Mouse (Mus musculus): ENCODE results near the gene Tyms. TPM values are rescaled to one million over a fixed set of nuclear protein-coding genes. Genes with fewer than 3 reads are reported as not detected.

Gene Tyms
- total RNA-seq (2022) = 1 to 10 TPM; 2.1 to 4.6 (median 2.9) TPM

DNA sequence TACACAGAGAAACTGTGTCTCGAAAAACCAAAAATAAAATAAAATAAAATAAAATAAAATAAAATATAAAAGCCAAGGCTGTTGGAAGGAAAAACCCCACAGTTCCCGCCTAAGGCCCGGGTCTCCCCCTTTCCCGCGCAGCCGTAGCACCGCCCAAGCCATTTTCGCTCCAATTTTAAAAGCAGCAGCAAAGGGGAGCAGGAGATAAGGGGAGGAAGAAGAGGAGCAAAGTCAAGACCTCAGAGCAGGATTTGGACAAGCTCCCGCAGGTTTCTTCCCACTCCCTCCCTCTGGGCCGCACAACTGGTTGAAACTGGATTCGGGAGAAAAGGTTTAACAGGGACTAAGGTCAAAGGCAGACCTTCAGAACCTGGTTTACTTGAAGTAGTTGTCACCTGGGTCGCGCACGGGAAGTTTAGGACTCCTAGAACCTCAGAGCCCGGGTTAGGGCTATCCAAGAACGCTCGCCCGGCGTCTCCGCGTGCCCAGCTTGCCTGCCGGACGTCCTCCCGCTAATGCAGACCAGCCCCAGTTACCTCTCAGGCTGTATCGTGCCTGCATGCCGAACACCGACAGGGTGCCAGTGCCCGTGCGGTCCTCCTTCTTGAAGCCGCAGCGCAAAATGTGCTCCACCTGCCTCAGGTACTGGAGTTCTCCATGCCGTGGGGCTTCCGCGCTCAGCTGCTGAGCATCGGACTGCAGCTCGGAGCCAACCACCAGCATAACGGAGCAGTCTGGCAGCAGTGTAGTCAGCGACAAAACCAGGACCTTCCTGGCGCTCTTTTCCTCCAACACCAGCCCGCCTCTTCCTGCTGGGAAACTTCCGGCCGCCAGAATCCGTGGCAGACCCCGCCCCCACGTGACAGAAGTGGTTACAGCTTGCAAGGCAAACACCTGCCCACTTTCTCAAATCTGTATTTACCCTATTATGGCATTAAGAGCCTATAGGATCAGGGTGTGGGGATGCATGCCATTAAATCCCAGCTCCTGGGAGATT is at the start of gene Tyms:
Gene Tyms (minus strand): TSS at position 793 of the 997 bp plus-strand sequence.
- DNase-seq (ENCODE audit: low spot score in 2 of 2) = peak; percentile 39 to 60

DNA sequence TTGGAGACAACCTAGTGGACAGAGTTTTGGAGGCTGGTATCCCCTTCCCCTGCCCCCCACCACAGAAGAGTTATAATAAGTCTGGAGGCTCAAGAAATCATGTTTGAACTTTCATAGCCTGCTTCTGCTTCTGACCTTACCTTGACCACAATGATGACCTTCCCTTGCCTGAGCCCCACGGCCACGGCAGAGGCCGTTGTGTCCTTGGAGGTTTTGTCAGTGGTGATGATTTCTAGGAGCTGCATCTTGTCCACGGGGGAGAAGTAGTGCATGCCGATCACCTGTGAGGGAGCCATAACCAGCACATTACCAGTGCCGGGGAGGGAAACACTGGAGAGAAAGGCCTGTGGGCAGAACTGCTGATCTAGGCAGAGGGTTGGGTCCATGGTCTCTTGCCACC is 49.1 kb upstream of the Tyms start:
- DNase-seq (ENCODE audit: low spot score in 2 of 2) = no peak

DNA sequence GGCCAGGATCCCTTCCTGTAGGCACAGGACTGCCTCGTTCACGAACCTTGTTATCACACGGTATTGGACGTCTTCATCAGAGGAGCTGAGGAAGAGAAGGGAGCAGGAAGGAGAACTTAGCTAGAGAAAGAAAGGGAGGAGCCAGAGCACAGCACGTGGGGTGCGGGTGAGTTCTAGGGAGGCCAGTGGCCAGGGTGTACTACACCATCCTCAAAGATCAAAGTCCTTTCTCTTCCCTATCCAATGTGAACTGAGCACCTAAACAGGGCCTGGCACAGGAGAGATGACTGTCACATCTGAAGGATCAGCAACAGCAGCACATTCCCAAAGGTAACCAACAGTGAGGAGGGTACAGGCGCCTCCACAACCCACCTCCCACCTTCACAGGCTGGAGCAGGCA is 46.7 kb upstream of the Tyms start:
- no peak for DNase-seq (ENCODE audit: low spot score in 2 of 2)

DNA sequence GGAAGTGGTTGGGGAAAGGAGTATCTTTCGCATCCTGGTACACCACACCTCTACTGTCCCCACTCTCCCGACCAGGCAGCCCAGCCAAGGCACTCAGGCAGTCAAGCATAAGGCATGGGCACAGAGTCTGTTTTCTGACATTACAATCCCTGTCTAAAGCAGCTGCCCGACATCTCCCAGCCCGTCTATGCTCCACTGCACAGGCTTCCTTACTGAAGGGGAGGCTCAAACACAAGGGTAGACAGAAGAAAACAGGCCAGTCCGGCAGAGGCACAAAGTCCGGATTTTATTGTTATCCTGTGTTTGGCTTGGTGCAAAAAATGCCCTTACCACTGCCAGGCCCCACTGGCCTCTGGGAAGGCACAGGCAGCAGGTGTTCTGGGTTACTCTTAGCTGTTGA is 45.7 kb upstream of the Tyms start:
- no peak for DNase-seq (ENCODE audit: low spot score in 2 of 2)

DNA sequence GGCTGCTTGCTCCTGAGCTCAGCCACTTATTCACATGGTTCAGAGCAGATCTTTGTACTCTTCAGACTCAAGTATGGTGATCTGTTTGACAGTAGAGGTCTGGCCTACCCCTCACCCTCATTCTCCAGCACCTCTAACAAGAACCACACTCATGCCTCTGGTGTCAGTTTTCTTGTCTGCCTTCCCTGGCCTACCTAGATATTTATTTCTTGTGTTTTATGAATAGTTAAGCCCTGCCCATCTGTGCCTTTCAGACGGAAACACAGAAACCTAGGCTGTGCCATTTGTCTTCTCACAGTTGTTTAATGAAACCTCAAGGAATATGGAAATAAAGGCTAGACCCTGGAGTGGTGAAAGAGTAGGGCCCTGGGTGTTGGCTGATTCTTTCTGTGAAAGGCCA is 44.6 kb upstream of the Tyms start:
- no peak for DNase-seq (ENCODE audit: low spot score in 2 of 2)

DNA sequence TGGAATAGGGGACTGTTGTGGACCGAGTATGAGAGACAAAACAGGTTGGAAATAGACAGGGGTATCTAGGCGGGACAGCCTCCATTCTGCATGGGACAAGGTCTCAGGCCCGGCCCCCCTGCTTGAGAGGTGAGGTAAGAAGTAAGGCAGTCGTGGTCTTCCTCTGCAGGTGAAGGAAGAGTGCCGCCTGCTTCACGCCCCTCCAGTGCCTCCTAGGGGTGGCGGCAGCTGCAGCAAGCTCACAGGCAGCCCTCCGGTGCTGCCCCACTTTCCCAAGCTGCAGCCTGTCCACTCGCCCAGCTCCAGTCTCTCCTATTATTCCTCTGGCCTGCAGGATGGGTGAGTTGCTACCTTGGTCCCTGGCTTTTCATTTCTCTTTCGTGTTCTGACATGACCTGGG is 42.3 kb upstream of the Tyms start:
- no peak for DNase-seq (ENCODE audit: low spot score in 2 of 2)

DNA sequence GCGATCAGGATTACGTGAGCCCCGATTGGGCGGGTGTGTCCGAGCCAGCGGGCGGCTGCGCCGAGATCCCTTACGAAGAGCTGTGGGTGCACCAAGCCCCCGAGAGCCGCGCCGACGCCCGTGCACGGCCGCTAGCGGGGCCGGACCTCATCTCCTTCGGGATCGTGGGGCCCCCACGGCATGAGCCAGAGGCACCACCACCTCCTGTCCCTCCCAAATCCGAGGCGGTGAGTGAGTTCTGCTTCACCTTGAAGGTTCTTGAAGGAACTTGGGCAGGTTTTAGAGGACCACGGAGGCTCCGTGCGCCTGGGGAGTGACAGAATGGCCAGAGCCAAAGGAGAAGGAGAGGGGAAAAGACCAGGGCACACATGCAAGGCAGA is 41.3 kb upstream of the Tyms start:
- no peak for DNase-seq (ENCODE audit: low spot score in 2 of 2)

DNA sequence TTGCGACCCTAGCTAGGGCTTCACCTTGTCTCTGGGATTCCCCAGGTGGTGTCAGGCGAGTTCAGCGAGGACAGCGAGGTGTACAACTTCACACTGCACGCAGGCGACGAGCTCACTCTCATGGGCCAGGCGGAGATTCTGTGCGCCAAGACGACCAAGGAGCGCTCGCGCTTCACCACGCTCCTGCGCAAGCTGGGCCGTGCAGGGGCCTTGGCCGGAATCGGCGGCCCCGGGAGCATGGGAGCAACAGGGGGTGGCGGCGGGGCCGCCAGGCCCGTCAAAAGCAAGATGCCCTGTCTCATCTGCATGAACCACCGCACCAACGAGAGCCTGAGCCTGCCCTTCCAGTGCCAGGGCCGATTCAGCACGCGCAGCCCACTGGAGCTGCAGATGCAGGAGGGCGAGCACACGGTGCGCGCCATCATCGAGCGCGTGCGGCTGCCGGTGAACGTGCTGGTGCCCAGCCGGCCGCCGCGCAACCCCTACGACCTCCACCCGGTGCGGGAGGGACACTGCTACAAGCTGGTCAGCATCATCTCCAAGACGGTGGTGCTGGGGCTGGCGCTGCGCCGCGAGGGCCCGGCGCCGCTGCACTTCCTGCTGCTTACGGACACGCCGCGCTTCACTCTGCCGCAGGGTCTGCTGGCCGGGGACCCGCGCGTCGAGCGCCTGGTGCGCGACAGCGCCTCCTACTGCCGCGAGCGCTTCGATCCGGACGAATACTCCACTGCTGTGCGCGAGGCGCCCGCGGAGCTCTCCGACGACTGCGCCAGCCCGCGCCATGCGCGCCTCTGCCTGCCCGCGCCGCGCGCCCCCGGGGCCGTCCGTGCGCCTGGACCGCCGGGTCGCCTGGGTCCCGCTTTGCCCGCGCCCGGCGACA is 40.7 kb upstream of the Tyms start:
- DNase-seq (ENCODE audit: low spot score in 2 of 2) = no peak

DNA sequence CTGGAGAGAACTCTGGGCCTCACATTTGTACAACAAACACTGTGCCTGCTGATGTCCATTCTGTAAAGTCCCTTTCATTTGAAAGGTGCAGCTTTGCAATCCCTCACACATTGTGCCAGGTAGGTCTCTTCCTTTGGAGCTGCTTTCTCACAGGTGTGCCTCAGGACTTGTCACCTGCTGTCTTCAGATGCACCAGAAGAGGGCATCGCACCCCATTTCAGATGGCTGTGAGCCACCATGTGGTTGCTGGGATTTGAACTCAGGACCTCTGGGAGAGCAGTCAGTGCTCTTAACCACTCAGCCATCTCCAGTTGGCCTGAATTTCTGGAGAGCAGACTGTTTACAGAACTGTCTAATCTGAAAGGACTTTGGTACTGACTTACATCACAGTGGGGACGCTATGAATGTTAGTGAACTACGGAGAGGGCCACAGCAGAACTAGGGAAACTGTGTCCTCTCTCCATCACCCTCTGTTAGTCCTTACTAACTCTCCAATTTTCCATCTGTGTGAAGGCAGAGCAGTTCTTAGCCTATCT is 39.2 kb upstream of the Tyms start:
- no peak for DNase-seq (ENCODE audit: low spot score in 2 of 2)

DNA sequence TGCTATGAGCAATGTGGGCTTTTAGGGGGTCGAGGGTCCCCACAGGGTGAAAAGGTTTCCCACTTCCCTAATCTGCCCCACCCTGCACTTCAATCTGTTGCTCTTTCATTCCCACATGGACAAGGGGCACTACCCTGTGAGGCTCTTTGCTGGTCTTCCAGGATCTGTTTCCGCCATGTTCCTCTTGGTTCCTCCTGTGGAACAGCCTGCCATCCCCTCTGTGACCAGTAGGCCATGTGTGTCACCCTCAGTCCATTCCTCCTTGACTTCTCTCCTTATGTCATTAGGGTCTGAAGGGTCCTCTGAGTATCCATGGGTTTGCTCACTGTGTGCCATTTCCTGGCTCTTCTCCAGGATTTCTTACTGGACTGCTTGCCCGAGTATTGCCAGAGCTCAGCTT is 38.4 kb upstream of the Tyms start:
- DNase-seq (ENCODE audit: low spot score in 2 of 2) = no peak

DNA sequence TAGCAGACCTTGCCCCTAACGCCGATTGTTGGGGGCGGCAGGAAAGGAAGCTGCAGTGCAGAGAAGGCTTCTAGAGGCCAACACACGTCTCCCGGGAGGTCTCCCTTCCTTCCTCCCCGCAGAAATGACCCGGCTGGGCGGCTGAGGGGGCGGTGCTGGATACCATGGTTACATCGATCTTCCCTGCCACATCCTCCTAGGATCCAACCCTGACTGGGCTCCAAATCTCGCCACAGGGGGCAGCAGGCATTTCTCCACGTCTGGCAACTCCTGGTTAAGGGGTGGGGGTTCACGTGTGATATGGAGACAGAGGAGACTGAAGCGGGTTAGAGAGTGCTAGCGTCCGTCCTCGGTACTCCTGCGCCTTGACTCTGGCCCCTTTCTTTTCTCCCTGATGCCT is 37.7 kb upstream of the Tyms start:
- DNase-seq (ENCODE audit: low spot score in 2 of 2) = no peak

DNA sequence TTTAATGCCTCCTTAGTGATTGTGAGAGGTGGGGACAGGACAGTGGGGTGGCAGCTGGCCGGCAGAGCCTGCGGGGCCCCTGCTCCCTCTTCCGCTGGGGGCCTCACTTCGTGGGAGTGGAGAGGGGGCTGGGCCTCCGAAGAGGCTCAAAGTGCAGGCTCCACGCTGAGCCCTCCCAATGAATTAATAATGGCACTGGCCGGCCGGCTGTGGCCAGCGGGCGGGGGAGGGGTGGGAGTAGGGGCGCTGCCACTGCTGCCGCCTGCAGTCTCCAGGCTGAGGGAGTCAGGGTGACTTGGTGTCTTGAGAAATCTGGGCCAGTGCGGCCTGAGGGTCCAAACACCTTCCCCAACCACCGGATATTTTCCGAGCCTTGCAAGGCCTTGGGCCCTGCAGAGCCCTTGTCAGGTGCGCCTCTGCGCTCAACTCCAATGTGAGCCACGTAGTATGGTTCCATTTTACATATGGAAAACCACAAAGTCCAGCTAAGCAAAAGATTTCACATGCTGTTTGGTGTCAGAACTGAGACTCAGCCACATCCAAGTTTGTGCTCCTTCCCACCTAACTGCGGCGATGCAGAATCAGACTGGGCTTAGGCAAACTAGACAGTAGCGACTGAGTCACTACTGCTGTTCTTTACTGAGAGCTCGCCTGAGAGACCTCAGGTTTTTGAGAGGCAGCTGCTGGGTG is 37.1 kb upstream of the Tyms start:
- DNase-seq (ENCODE audit: low spot score in 2 of 2) = no peak

DNA sequence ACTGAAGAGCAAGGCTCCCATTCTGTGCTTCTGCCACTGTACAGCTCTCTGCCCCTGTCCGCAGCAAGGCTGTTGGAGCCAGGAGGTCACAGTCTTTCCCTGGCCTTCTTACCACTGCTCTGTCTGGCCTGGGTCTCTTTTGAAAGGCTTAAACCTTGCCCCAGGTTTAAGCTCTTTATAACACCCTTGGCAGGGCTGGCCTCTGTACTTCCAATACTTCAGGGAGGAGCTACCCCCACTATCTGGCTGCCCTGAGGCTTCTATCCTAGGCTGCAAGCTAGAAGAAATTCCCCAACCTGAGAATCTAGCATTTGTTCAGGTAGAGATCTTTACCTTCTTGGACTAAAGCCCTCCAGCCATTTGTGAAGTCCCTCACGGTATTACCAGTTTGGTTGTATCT is 36.5 kb upstream of the Tyms start:
- DNase-seq (ENCODE audit: low spot score in 2 of 2) = no peak

DNA sequence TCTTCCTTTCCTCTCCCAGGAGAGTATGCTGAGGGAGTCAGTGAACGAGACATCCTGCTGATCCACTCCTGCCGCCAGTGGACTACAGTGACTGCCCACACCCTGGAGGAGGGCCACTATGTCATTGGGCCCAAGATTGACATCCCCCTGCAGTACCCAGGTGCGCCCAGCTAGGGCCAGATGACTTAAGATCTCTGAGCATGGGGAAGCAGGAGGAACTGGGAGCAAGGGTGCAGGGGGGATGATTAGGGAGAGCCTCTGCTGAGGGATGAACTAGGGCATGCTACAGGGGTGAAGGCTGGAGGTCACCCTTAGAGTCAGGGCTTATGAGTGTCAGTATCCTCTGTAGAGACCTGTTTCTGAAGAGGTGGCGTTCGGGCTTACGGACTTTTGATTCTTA is 34.8 kb upstream of the Tyms start:
- DNase-seq (ENCODE audit: low spot score in 2 of 2) = no peak

DNA sequence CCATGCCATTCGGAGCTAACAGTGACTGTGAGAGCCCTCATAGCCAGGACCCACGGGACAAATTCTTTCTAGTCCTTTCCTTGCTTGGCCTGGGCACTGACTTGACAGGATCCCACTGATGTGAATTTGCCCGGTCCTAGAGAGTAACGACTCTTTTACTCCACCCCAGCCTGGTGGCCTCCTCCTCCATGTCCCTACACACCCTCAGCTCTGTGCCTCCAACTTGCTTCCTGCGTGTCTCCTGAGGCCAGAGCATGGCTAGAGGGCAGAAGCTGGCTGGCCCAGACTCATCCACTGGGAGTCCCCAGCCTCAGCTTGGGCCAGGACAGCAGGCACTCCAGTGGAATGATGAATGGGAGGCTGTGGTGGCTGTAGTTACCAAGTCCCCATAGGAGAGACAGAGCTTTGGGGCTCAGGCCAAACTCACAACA is 34.2 kb upstream of the Tyms start:
- DNase-seq (ENCODE audit: low spot score in 2 of 2) = peak in 1 of 2 experiments; percentile 4

DNA sequence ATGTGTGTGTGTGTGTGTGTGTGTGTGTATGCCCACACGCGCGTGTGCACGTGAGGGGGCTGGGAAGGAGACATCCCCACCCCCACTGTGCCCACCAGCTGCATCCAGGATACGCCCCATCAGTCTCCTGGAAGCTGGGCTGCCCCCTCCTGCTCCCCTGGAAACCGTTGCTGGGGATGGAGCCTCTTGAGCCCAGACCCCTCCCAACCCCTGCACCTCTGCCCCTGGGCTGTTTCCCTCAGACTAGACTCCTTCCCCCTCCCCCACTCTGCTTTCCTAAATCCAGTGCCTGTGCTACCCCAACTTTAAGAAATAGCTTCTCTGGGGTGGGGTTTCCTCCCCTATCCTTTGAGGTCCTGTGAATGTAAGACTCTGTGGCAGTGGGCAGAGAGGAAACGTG is 33.8 kb upstream of the Tyms start:
- peak in 1 of 2 experiments; percentile 9 for DNase-seq (ENCODE audit: low spot score in 2 of 2)

DNA sequence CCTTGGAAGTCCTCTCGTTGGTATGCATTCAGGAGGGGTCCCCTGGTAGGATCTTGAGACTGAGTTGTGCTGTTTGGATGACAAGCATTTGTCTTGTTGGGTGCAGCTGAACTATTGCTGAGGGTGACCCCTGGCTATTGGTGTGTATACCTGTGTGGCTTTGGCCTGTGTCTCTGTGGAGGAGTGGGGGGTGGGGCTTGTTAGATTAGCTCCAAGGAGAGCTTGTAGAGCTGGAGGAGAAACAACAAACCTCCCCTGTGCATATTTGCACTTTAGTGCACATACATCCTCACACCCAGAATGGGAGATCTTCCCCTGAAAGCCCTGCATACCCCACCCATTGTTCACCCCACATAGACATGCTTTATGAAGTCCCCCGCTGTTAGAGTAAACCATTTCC is 33.3 kb upstream of the Tyms start:
- DNase-seq (ENCODE audit: low spot score in 2 of 2) = peak in 1 of 2 experiments; percentile 7

DNA sequence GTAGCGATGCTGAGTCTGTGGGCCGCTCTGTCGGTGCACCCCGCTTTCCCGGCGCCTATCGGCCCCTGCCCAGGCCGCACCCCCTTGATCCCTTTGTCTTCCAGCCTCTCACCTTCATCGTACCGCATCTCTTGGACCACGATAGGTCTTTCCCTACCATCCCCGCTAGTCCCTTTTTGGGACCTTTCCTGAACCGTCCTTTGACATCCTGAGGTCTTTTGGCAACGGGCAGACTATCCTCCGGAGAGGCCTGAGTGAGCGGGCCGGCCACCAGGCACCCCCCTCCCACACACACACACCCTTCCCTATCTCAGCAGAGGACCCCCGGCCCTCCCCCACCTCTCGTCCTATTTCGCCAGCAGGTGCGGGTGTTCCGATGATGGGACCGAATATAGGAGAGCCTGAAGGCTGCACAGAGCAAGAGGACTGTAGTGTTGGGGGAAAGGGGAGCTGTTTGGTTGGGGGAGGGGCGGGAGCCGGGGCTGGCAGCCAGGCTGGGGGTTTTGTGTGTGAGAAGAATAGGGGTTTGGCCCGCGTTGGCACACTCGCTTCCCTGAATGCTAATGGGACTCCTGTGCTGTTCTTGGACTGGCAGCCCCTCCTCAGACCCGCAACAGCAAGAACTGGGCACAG is 32.4 kb upstream of the Tyms start, which contains the start of gene 3110082J24Rik:
Gene 3110082J24Rik (minus strand): TSS at position 419 of the 633 bp plus-strand sequence.
- DNase-seq (ENCODE audit: low spot score in 2 of 2) = peak in 1 of 2 experiments; percentile 35

DNA sequence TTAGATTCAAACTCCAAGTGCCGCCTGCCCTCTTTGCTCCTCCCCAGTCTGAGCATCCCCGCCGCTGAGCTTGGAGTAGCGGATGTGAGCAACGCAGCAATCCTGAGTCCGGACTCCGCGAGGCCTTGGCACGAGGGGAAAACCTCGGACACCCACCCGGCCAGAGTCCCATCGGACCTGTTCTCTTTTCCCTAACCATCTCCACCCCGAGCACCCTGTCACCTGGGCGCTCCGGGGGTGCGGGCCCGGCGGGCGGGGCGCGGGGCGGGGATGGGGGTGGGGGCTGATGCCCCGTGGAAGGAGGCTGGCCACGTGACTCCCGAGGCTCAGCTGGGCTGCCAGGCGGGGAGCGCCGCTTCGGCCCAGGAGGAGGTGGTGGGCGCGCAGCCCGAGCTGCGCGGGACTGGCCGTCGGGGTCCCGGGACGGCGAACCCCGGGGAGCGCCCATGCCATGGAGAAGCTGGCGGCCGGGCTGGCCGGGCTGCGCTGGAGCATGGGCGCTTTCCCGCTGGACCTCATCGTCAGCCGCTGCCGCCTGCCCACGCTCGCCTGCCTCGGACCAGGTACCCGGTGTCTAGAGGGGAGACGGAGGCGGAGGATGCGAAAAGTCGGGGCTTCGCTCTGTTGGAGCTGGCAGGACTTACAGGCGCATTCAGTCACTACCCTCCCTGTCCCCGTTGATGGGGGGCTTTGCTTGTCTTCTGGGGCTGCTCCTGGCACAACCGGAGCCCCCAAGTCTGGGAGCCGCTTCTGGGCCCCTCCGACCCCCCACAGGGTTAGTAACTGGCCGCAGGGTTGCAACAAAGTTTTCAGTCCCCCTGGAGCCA is 31.6 kb upstream of the Tyms start, which contains the start of gene Garem2:
Gene Garem2 (plus strand): TSS at position 321 of the 827 bp plus-strand sequence.
- DNase-seq (ENCODE audit: low spot score in 2 of 2) = peak in 1 of 2 experiments; percentile 6

DNA sequence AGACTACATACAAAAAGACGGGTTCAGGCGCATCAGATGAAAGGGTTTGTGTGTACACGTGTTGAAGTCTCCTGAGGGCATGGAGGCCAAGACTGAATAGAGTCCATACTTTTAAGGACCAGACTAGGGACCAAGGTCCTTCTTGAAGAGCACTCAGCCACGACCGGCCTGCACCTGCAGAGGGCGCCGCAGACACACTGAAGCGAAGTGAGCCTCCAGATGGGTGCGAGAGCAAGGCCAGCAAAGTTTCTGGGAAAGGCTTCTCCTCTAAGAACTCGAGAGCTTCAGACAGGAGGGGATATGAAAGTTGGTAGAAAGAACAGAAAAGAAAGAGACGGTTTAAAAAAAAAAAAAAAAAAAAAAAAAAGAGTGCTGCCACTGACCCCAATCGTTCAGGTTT is 30.9 kb upstream of the Tyms start:
- DNase-seq (ENCODE audit: low spot score in 2 of 2) = no peak
